Mouse (Mus musculus): ENCODE measurements around the gene Hacd3. TPM values are rescaled to one million over a fixed set of nuclear protein-coding genes. Genes with fewer than 3 reads are reported as not detected.
"Not testable (repeated sequence)": the region's sequence is repeated elsewhere in the genome, so short reads cannot be mapped to it uniquely, and the experiment has no call there.

Gene Hacd3
- polyA plus RNA-seq, 1 experiment from 2014 or later, result 72.2 TPM

DNA sequence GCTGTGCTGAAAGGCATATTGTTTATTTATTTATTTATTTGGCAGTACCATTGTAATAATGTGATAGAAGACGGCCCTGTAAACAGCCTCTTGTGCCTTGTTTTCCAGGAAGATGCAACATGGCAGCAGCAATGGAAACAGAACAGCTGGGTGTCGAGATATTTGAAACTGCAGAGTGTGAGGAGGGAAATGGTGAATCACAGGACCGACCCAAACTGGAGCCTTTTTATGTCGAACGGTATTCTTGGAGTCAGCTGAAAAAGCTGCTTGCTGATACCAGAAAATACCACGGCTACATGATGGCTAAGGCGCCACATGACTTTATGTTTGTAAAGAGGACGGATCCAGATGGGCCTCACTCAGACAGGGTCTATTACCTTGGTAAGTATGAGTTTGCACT is 15.4 kb upstream of the Hacd3 start:
- H3K27ac ChIP-seq (ENCODE audit: low read depth), result no peak overlapping the region
- no peak overlapping the region for H3K4me2 ChIP-seq
- H3K36me3 ChIP-seq (ENCODE audit: insufficient read depth), result peaks cover 55% of the 10 kb centered on the region
- WGBS, result 82% methylated on average over 8 of the region's 8 CpGs
- DNase-seq (no peak), ATAC-seq (ENCODE audit: insufficient read depth) (no peak)
- no peaks in the 10 kb centered on the region for H3K4me1 ChIP-seq (ENCODE audit: insufficient read depth)
- no peaks in the 10 kb centered on the region for H3K9me3 ChIP-seq (ENCODE audit: low read depth, low read length)
- no peaks in the 10 kb centered on the region for H3K27me3 ChIP-seq (ENCODE audit: insufficient read depth, low read length)
- no peak overlapping the region for H3K4me3 ChIP-seq (ENCODE audit: low read depth, low read length)
- no peak overlapping the region for H3K9ac ChIP-seq
- TF ChIP-seq CTCF (IDR thresholded peaks at IDR 0.05; ENCODE audit: low read depth), result no peak

DNA sequence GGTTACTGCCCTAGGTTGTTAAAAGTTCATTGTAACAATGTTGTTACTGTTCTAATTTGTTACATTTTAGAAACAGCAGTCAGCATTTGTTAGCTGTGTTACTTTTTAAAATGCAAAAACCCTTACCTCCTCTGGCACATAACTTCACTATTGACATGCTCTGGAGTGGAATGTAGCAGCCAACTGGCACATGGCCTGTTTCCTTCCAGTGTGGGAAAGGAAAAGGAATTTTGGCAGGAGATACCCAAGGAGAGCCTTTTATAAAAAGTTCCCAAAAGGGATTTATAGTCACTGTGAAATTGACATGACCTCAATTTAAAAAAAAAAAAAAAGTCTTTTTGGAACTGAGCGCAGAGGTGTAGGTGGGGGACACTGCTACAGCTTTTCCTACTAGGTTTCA is 15.0 kb upstream of the Hacd3 start:
- H3K36me3 ChIP-seq (ENCODE audit: insufficient read depth), result peaks cover 53% of the 10 kb centered on the region
- H3K9ac ChIP-seq, result no peak overlapping the region
- ATAC-seq (ENCODE audit: insufficient read depth), result no peak
- H3K27me3 ChIP-seq (ENCODE audit: insufficient read depth, low read length), result no peaks in the 10 kb centered on the region
- no peak overlapping the region for H3K27ac ChIP-seq (ENCODE audit: low read depth)
- no peak overlapping the region for H3K4me3 ChIP-seq (ENCODE audit: low read depth, low read length)
- no peaks in the 10 kb centered on the region for H3K4me1 ChIP-seq (ENCODE audit: insufficient read depth)
- no peak for TF ChIP-seq CTCF (IDR thresholded peaks at IDR 0.05; ENCODE audit: low read depth)
- 77% methylated on average over 1 of the region's 1 CpGs for WGBS
- no peak overlapping the region for H3K4me2 ChIP-seq
- no peaks in the 10 kb centered on the region for H3K9me3 ChIP-seq (ENCODE audit: low read depth, low read length)
- no peak for DNase-seq

- under 1% methylated on average over 84 of the region's 85 CpGs for WGBS
- Histone ChIP-seq H3K9ac (peak within 1 kb of the TSS; percentile 96), H3K4me3 (ENCODE audit: low read depth, low read length) (peak within 1 kb of the TSS; percentile 99), H3K4me1 (ENCODE audit: insufficient read depth) (no peaks in the 10 kb centered on the region), H3K27ac (ENCODE audit: low read depth) (peak within 1 kb of the TSS; percentile 90), H3K4me2 (peak within 1 kb of the TSS; percentile 83), H3K27me3 (ENCODE audit: insufficient read depth, low read length) (no peaks in the 10 kb centered on the region), H3K36me3 (ENCODE audit: insufficient read depth) (peaks cover 17% of the 10 kb centered on the region; the same call in 1 of the 2 replicates), H3K9me3 (ENCODE audit: low read depth, low read length) (no peaks in the 10 kb centered on the region)
- ATAC-seq (ENCODE audit: insufficient read depth) (peak; percentile 96), DNase-seq (peak; percentile 96)
- peak; percentile 97 for TF ChIP-seq CTCF (IDR thresholded peaks at IDR 0.05; ENCODE audit: low read depth)
Observed at GRCm38 (mm10) chr9:65032269-65033108, 11.0 kb upstream of the Hacd3 start, which contains the start of gene Dpp8. Gene Dpp8, plus strand, starts transcription at chr9:65032414.

GRCm38 (mm10) chr9:65031894-65032268 is 10.4 kb upstream of the Hacd3 start:
- 30% methylated on average over 4 of the region's 4 CpGs for WGBS
- H3K27me3 ChIP-seq (ENCODE audit: insufficient read depth, low read length), result no peaks in the 10 kb centered on the region
- H3K9me3 ChIP-seq (ENCODE audit: low read depth, low read length), result no peaks in the 10 kb centered on the region
- no peaks in the 10 kb centered on the region for H3K4me1 ChIP-seq (ENCODE audit: insufficient read depth)
- peak overlapping the region; percentile 47 for H3K4me2 ChIP-seq
- H3K4me3 ChIP-seq (ENCODE audit: low read depth, low read length), result peak overlapping the region; percentile 99
- TF ChIP-seq CTCF (IDR thresholded peaks at IDR 0.05; ENCODE audit: low read depth), result no peak
- peaks cover 13% of the 10 kb centered on the region; the same call in 1 of the 2 replicates for H3K36me3 ChIP-seq (ENCODE audit: insufficient read depth)
- DNase-seq (no peak), ATAC-seq (ENCODE audit: insufficient read depth) (no peak)
- H3K9ac ChIP-seq, result no peak overlapping the region
- no peak overlapping the region for H3K27ac ChIP-seq (ENCODE audit: low read depth)

DNA sequence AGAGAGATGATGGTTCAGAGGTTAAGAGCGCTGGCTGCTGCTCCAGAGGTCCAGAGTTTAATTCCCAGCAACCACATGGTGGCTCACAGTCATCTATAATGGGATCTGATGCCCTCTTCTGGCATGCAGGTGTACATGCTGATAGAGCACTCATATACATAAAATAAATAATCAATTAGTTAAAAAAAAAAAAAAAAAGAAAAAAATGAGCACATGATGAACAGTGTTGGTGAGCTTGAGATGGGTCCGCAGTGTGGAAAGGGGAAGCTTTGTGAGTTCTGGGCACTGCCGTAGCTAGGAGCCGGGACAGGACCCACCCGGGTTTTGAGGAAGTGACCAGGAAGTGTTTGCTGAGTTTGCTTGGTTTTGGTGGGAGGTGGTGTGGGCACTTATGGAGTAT is 9.9 kb upstream of the Hacd3 start:
- H3K4me3 ChIP-seq (ENCODE audit: low read depth, low read length); H3K27me3 ChIP-seq (ENCODE audit: insufficient read depth, low read length); H3K4me1 ChIP-seq (ENCODE audit: insufficient read depth); H3K9me3 ChIP-seq (ENCODE audit: low read depth, low read length); H3K4me2 ChIP-seq; ATAC-seq (ENCODE audit: insufficient read depth); H3K9ac ChIP-seq; H3K27ac ChIP-seq (ENCODE audit: low read depth); DNase-seq: not testable (repeated sequence)
- H3K36me3 ChIP-seq (ENCODE audit: insufficient read depth), result peaks cover 12% of the 10 kb centered on the region; the same call in 1 of the 2 replicates
- 74% methylated on average over 5 of the region's 5 CpGs for WGBS

- Histone ChIP-seq H3K36me3 (ENCODE audit: insufficient read depth) (no peaks in the 10 kb centered on the region), H3K27ac (ENCODE audit: low read depth) (no peak overlapping the region), H3K4me1 (ENCODE audit: insufficient read depth) (no peaks in the 10 kb centered on the region), H3K9ac (no peak overlapping the region), H3K4me3 (ENCODE audit: low read depth, low read length) (no peak overlapping the region), H3K9me3 (ENCODE audit: low read depth, low read length) (no peaks in the 10 kb centered on the region), H3K27me3 (ENCODE audit: insufficient read depth, low read length) (no peaks in the 10 kb centered on the region), H3K4me2 (no peak overlapping the region)
- DNase-seq (no peak), ATAC-seq (ENCODE audit: insufficient read depth) (no peak)
- TF ChIP-seq CTCF (IDR thresholded peaks at IDR 0.05; ENCODE audit: low read depth), result no peak
- 82% methylated on average over 5 of the region's 5 CpGs for WGBS
Observed at GRCm38 (mm10) chr9:65028313-65028712, 6.8 kb upstream of the Hacd3 start.

DNA sequence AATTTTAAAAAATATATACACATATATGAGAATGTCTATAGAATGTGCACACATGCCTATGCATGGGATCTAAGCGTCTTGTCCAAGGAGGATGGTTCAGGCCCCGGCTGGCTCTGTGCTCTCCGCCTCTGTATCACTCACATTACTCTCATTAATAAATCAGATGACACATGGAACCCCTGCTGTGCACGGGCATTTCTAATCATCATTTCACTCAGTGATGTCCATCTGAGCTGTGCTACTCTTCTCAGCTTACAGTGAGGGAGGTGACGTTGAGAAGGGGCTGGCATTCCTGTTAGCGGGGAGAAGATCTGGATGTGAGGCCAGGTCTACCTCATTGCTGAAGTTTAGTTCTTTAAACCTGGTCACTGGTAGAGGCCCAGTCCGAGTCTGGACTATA is 5.7 kb upstream of the Hacd3 start:
- ATAC-seq (ENCODE audit: insufficient read depth), result no peak
- no peaks in the 10 kb centered on the region for H3K27me3 ChIP-seq (ENCODE audit: insufficient read depth, low read length)
- H3K4me2 ChIP-seq, result no peak overlapping the region
- WGBS, result 71% methylated on average over 7 of the region's 7 CpGs
- TF ChIP-seq CTCF (IDR thresholded peaks at IDR 0.05; ENCODE audit: low read depth), result no peak
- no peaks in the 10 kb centered on the region for H3K36me3 ChIP-seq (ENCODE audit: insufficient read depth)
- H3K27ac ChIP-seq (ENCODE audit: low read depth), result no peak overlapping the region
- no peaks in the 10 kb centered on the region for H3K9me3 ChIP-seq (ENCODE audit: low read depth, low read length)
- no peaks in the 10 kb centered on the region; the same call in 1 of the 2 replicates for H3K4me1 ChIP-seq (ENCODE audit: insufficient read depth)
- no peak overlapping the region for H3K9ac ChIP-seq
- H3K4me3 ChIP-seq (ENCODE audit: low read depth, low read length), result no peak overlapping the region
- DNase-seq, result no peak

Measured in lung, embryonic 14.5 days (tissue).